Mouse (Mus musculus) gastrocnemius, postnatal 4 days (tissue): Measurements from ENCODE around the gene Bhmt. TPM values are rescaled to one million over a fixed set of nuclear protein-coding genes. Genes with fewer than 3 reads are reported as not detected.
"Not testable (repeated sequence)": the region's sequence is repeated elsewhere in the genome, so short reads cannot be mapped to it uniquely, and the experiment has no call there.

Experiments used
- DNase-seq, 2 experiments: peaks; one replicate each; pipeline ENCODE4 v3.0.0; 2021 to 2022; ENCODE audit warnings: low spot score in 2 of 2, mixed read lengths in 2 of 2
- total RNA-seq, 2 experiments: library from RNA; stranded (reverse); gene quantifications; 2 replicates each; pipeline ENCODE4 v1.2.3; 2021

Bhmt gene
- total RNA-seq, 2 experiments from 2014 or later, result 0.47 to 3.2 TPM

DNA sequence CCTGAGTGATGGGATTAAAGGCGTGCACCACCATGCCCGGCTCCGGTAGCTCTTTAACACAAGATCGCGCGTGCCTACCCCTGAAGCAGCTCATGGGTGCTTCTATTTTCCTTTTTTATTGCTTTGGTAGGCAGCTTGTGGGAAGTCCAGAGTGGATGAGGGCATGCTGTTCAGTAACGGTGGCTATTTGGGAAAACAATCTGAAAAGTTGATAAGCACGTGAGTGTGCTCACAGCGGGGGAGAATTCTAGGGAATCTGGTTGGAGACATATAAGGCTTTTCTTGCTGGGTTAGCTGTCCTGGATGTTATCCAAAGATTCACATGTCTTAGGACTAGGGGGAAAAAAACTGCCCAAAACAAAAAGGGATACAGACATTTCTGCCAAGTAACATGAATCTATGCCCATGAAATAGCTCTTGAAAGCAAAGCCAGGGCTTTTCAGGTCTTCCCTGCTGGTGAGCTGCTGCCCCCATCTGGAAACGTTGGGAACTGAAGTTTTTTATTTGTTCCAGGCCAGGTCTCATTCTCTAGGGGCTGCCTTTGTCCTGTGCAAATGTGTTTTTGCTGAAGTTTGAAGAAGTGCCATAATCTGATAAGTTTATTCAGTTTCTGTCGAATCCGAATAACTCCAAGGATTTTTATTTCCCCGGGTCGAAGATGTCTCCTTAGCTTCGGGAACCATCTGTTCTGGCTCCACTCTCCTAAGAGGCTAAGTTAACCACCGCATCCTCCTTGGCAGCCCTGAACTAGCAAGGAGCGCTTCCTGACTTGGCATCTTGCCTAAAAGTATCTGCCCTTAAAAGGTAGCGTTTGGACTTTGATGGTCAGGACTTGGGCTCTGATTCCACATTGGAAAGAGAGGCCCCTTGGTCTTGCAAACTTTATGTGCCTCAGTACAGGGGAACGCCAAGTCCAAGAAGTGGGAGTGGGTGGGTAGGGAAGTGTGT, 24.8 kb downstream of the Bhmt start:
- DNase-seq, result peak; percentile 56 to 73

GRCm38 (mm10) chr13:93608476-93608875, 29.3 kb downstream of the Bhmt start:
- no peak for DNase-seq

GRCm38 (mm10) chr13:93607701-93608100, 30.1 kb downstream of the Bhmt start:
- no peak for DNase-seq

DNA sequence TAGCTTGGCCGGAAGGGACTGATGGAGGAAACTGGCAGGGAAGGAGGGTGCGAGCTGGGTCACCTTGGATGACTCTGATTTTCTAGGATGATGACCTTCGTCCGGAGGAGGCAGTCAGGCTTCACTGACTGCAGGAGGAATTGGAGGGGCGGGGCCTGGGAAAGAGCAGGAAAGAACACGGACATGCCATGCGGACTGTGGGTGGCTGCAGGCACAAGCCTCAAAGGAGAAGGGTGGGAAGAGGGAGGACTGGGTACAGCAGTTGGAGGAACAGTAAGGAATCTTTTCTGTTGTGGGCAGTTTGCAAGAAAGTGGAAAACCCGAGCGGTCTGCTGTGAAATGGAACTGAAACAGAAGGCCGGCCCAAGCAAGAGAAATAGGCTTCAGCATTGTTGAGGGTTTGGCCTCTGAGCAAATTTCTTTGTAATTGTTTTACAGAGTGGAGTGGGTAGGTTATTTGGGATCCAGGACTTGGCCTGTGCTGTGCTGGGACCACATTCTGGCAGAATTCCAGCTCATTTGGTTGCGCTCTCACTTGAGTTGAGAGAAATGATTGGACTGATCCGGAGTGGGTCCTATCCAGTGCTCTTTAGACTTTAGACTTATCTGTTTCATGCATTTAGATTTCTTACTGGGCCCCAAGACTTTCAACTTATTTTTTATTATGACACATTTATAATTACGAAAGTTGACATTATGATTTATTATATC, 30.7 kb downstream of the Bhmt start:
- no peak for DNase-seq

DNA sequence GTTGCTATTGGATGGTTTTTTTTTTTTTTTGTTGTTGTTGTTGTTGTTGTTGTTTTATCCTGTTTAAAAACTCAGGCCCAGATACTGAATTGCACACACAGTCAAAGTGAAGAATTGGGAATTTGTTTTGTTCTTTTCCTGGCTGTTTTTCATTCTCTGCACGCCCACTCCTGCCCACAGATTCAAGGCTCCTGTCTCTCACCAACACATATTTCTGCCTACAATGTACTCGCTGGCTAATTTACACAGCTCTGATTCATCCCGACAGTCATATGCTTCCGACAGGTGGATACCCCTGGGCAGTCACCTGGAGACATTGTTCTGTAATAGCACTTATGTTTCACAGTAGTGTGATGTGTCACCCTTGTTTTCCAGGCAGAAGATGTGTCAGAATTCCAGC, 33.1 kb downstream of the Bhmt start:
- no peak for DNase-seq

GRCm38 (mm10) chr13:93601527-93601926, 36.2 kb downstream of the Bhmt start:
- no peak for DNase-seq

GRCm38 (mm10) chr13:93593040-93593699, 44.6 kb downstream of the Bhmt start:
- no peak for DNase-seq

GRCm38 (mm10) chr13:93582526-93582925, 55.2 kb downstream of the Bhmt start:
- DNase-seq, result not testable (repeated sequence)

GRCm38 (mm10) chr13:93580431-93580830, 57.3 kb downstream of the Bhmt start:
- DNase-seq, result no peak

GRCm38 (mm10) chr13:93569676-93570075, 68.1 kb downstream of the Bhmt start:
- DNase-seq, result no peak

Other genes with a start within 250 kb of the Bhmt start
- 10 to 100 TPM; 23.2 to 25.2 TPM for gene Jmy, start 138.2 kb downstream of the Bhmt start, total RNA-seq
- under 1 TPM in 1 of 2 experiments, not detected in 1; 0.13 TPM for gene Bhmt2, start 36.3 kb upstream of the Bhmt start, total RNA-seq
- gene Dmgdh, start 36.5 kb upstream of the Bhmt start, total RNA-seq, result under 1 TPM; 0.10 to 0.23 TPM
- gene Arsb, start 133.7 kb upstream of the Bhmt start, total RNA-seq, result 10 to 100 TPM; 17.4 to 18.6 TPM